Mouse (Mus musculus) megakaryocyte, embryonic 14.5 days (primary cell): ENCODE results near the gene BC049352.

Source experiments
- FLI1 ChIP-seq: IDR thresholded peaks from 2 replicates; pipeline ENCODE4 v1.6.1; 2012; ENCODE audit warnings: low read length, inconsistent platforms, mixed read lengths
- GATA1 ChIP-seq: IDR thresholded peaks from 3 replicates; pipeline ENCODE4 v1.6.1; 2012; ENCODE audit warnings: mixed read lengths, low read length, inconsistent platforms, borderline replicate concordance

DNA sequence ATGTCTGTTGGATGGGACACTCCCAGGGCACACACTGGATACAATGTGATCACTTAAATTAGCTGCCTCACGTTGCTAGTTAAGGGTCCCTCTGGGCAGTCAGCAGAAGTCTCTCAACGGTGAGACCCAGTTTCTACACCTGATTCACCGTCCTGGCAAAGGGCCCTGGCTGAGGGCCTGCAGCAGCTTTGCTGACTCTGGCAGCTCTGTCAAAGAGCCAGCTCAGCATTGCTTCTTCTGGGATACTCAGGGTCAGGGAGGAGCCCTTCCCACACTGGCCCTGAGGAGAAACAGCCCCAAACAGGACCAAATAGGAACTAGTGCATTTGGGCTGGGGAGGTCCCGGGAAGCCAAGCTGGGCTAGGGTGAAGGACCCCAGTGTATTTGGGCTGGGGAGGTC lies 79.7 kb downstream of the BC049352 start:
- TF ChIP-seq GATA1 (no peak), FLI1 (no peak)
